Mouse (Mus musculus) intestine, postnatal 0 days (tissue): ENCODE results near the gene Olfr906. TPM values are rescaled to one million over a fixed set of nuclear protein-coding genes. Genes with fewer than 3 reads are reported as not detected.

Source experiments
- ATAC-seq: fragments of 200-750 bp; cut with Nextera tagmentation; 2 replicates; pipeline ENCODE4 v1.8.0; 2017; ENCODE audit warnings: mild to moderate bottlenecking, moderate TSS enrichment, moderate library complexity
- H3K27ac ChIP-seq: fragments of 300-500 bp; sonication (generic); 2 replicates; pipeline ENCODE4 v1.5.1; 2014; ENCODE audit warnings: mild to moderate bottlenecking, low read depth, low read length, moderate library complexity
- H3K27me3 ChIP-seq: fragments of 300-500 bp; sonication (generic); replicated peaks from 2 replicates; pipeline ENCODE4 v1.6.1; 2014; ENCODE audit warnings: low read length, mixed read lengths; ENCODE audit not compliant: control insufficient read depth, insufficient read depth
- H3K36me3 ChIP-seq: fragments of 300-500 bp; sonication (generic); 2 replicates; pipeline ENCODE4 v1.6.1; 2014; ENCODE audit warnings: mild to moderate bottlenecking, moderate library complexity; ENCODE audit not compliant: control insufficient read depth, insufficient read depth
- H3K4me1 ChIP-seq: fragments of 300-500 bp; sonication (generic); replicated peaks from 2 replicates; pipeline ENCODE4 v1.6.1; 2014; ENCODE audit warnings: antibody characterized with exemption, low read length, mixed read lengths; ENCODE audit not compliant: control insufficient read depth, insufficient read depth
- H3K4me2 ChIP-seq: fragments of 300-500 bp; sonication (generic); replicated peaks from 2 replicates; pipeline ENCODE4 v1.6.1; 2014; ENCODE audit warnings: low read depth, mild to moderate bottlenecking, moderate library complexity
- H3K4me3 ChIP-seq: fragments of 300-500 bp; sonication (generic); 2 replicates; pipeline ENCODE4 v1.5.1; 2014; ENCODE audit warnings: low read depth, low read length
- H3K9ac ChIP-seq: fragments of 300-500 bp; sonication (generic); 2 replicates; pipeline ENCODE4 v1.6.1; 2014; ENCODE audit warnings: mild to moderate bottlenecking, low read depth, low read length
- H3K9me3 ChIP-seq: fragments of 300-500 bp; sonication (generic); 2 replicates; pipeline ENCODE4 v1.6.1; 2016; ENCODE audit warnings: mixed run types; ENCODE audit not compliant: control insufficient read depth
- CTCF ChIP-seq: sonication (generic); IDR thresholded peaks from 2 replicates; pipeline ENCODE4 v1.5.1; 2016; ENCODE audit warnings: low read depth, mild to moderate bottlenecking, control low read depth, antibody characterized with exemption, moderate library complexity
- WGBS: fragments of 180-500 bp; shearing (Covaris S2); extraction: QIAGEN DNeasy Blood & Tissue Kit; methylation state at CpG from one replicate; pipeline ENCODE4 v1.1.7; 2014; 5-methylcytosine and 5-hydroxymethylcytosine counted together
- polyA plus RNA-seq: library from polyadenylated mRNA; unstranded; fragments of >200 nt; fragmentation: Nextera tagmentation; extraction: Ambion mirVana; gene quantifications from 2 replicates; pipeline ENCODE4 v1.2.1, GENCODE M21; 2015

Olfr906 gene
- polyA plus RNA-seq = not detected in 2 replicates

DNA sequence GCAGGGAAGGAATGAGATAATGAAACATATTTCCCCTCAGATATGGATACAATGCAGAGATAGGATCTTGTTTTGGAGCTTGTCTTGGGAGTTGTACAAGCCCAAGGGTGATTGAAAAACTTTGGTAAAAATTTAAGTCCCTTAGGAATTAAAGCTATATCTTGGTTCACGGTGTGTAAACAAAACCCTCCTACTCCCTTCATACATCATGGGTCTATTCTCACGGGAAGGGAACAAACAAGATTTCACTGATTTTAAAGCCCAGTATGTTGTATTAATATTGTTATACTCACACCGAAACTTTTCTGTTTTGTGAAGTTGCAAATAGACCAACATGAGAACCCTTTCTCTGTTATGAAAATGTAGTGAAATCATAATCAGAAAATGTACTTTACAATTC, at the start of gene Olfr906:
TSS of gene Olfr906 (plus strand) at position 301 of the 400 bp plus-strand sequence.
- no peak within 1 kb of the TSS for H3K27ac ChIP-seq
- H3K4me3 ChIP-seq = no peak within 1 kb of the TSS
- no peak for ATAC-seq
- H3K9ac ChIP-seq = no peak within 1 kb of the TSS
- H3K36me3 ChIP-seq = no peaks in the 10 kb centered on the region
- no peak for TF ChIP-seq CTCF
- no peaks in the 10 kb centered on the region for H3K27me3 ChIP-seq
- H3K9me3 ChIP-seq = no peaks in the 10 kb centered on the region
- H3K4me1 ChIP-seq = no peaks in the 10 kb centered on the region
- 73% methylated on average over 3 of the region's 3 CpGs for WGBS
- H3K4me2 ChIP-seq = no peak within 1 kb of the TSS

DNA sequence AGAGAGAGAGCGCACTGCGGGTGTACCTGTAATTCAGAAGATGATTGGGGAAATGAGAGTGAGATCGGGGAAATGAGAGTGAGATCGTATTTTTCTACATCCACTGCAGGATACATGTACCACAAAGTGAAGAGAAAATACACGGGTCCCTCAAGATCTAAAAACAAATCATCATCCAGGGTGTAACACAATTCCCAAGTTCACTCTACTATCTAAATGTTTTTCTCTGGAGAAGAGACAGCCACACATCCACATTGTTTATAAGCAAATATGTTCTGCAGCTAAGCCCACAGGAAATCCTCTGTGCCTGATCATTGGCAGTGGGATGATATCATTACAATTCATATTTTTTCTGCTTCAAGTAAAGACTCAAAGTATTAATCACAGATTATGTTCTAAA, 39.5 kb upstream of the Olfr906 start, which contains the start of gene Olfr902:
TSS of gene Olfr902 (plus strand) at position 301 of the 400 bp plus-strand sequence.
- H3K4me1 ChIP-seq = no peaks in the 10 kb centered on the region
- no peak within 1 kb of the TSS for H3K9ac ChIP-seq
- no peak within 1 kb of the TSS for H3K27ac ChIP-seq
- H3K36me3 ChIP-seq = no peaks in the 10 kb centered on the region
- WGBS = 83% methylated on average over 5 of the region's 5 CpGs
- H3K4me3 ChIP-seq = no peak within 1 kb of the TSS
- no peak for ATAC-seq
- H3K4me2 ChIP-seq = no peak within 1 kb of the TSS
- no peak for TF ChIP-seq CTCF
- H3K27me3 ChIP-seq = no peaks in the 10 kb centered on the region
- no peaks in the 10 kb centered on the region for H3K9me3 ChIP-seq

DNA sequence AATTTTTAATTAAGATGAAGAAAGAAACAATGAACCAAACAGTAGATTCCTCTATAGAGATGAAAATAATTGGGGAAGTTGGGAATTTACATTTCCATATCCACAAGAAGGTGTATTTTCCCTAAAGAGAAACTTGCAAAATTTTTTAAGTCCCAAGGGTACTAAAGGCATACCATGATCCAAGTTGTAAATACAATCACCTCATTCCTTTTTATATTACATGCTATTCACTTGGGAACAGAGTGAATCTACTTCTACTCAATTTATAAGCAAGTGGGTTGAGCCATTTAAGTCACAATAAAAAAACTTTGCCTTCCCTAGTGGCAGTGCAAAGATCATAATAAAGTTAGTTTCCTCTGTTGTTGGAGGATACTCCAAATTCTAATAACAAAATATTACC, 24.0 kb upstream of the Olfr906 start, which contains the start of gene Olfr904:
TSS of gene Olfr904 (plus strand) at position 301 of the 400 bp plus-strand sequence.
- H3K4me1 ChIP-seq = no peaks in the 10 kb centered on the region
- no peak within 1 kb of the TSS for H3K27ac ChIP-seq
- no peaks in the 10 kb centered on the region for H3K27me3 ChIP-seq
- H3K9ac ChIP-seq = no peak within 1 kb of the TSS
- H3K9me3 ChIP-seq = no peaks in the 10 kb centered on the region
- TF ChIP-seq CTCF = no peak
- no peak for ATAC-seq
- H3K36me3 ChIP-seq = no peaks in the 10 kb centered on the region
- H3K4me3 ChIP-seq = no peak within 1 kb of the TSS
- H3K4me2 ChIP-seq = no peak within 1 kb of the TSS

DNA sequence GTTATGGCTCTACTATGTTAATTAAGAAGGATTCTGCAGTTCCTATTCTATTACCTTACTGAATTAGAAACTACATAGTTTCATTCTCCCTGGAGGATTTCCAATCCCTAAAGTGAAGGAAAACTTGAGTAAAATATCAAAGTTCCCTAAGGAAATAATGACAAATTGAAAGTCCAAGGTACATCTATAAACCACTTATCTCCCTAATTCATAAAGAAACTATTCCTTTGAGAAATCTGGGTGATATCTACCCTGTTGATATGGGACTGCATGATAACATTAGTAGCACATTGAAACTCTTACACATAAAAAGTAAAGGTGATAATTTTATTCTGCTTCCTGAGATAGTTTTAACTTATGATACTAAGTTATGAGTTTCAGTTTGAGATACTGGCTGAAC, 16.1 kb upstream of the Olfr906 start, which contains the start of gene Olfr905:
TSS of gene Olfr905 (plus strand) at position 301 of the 400 bp plus-strand sequence.
- ATAC-seq = no peak
- Histone ChIP-seq H3K9ac (no peak within 1 kb of the TSS), H3K4me1 (no peaks in the 10 kb centered on the region), H3K9me3 (no peaks in the 10 kb centered on the region), H3K36me3 (no peaks in the 10 kb centered on the region), H3K27ac (no peak within 1 kb of the TSS), H3K4me2 (no peak within 1 kb of the TSS), H3K4me3 (no peak within 1 kb of the TSS), H3K27me3 (no peaks in the 10 kb centered on the region)
- TF ChIP-seq CTCF = no peak

DNA sequence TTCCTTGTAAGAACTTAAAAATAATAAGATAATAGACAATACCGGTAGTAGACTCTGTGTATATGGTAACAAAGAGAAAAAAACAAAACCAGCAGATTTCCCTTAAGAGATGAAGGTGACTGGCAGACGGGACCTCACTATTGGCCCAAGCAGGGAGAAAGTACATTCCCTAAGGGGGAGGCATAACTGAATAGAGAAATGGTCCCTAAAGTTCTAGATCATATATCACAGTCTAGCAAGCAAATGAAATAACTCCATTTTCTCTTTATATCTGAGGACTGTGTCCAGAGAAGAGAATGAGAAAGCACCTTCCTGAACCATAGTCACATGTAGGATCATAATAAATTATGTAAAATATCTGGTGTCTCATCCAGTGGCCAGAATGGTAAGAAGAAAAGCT, 8.6 kb downstream of the Olfr906 start, which contains the start of gene Olfr907:
TSS of gene Olfr907 (plus strand) at position 301 of the 400 bp plus-strand sequence.
- H3K27ac ChIP-seq = no peak within 1 kb of the TSS
- no peak within 1 kb of the TSS for H3K4me2 ChIP-seq
- H3K4me1 ChIP-seq = no peaks in the 10 kb centered on the region
- no peak for TF ChIP-seq CTCF
- no peak for ATAC-seq
- H3K27me3 ChIP-seq = no peaks in the 10 kb centered on the region
- no peak within 1 kb of the TSS for H3K4me3 ChIP-seq
- no peaks in the 10 kb centered on the region for H3K9me3 ChIP-seq
- no peak within 1 kb of the TSS for H3K9ac ChIP-seq
- H3K36me3 ChIP-seq = no peaks in the 10 kb centered on the region
- whole genome bisulfite sequencing = 85% methylated on average over 2 of the region's 2 CpGs

DNA sequence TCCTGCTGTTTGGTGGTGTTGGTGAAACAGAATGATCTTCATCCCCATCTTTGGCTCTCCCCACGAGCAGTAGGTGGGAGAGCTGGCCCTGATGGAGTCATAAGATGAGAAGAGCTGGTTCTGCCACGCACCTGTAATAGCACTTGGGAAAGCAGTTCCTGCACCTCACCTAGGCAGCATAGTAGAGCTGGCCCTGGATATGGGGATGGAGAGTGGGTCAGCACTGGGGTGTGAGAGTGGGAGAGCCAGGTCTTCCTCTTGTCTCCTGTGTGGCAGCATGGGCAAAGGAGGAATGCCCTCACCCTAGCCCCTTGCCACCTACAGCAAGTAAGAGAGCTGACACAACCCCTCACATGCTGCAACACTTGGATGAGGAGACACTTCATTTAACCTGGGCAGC, 25.5 kb downstream of the Olfr906 start:
- H3K27ac ChIP-seq = no peak overlapping the region
- ATAC-seq = no peak
- H3K36me3 ChIP-seq = no peaks in the 10 kb centered on the region
- H3K4me1 ChIP-seq = no peaks in the 10 kb centered on the region
- H3K27me3 ChIP-seq = no peaks in the 10 kb centered on the region
- WGBS = 66% methylated on average over 2 of the region's 2 CpGs
- H3K4me2 ChIP-seq = no peak overlapping the region
- no peak overlapping the region for H3K9ac ChIP-seq
- no peak overlapping the region for H3K4me3 ChIP-seq
- no peak for TF ChIP-seq CTCF
- no peaks in the 10 kb centered on the region for H3K9me3 ChIP-seq

DNA sequence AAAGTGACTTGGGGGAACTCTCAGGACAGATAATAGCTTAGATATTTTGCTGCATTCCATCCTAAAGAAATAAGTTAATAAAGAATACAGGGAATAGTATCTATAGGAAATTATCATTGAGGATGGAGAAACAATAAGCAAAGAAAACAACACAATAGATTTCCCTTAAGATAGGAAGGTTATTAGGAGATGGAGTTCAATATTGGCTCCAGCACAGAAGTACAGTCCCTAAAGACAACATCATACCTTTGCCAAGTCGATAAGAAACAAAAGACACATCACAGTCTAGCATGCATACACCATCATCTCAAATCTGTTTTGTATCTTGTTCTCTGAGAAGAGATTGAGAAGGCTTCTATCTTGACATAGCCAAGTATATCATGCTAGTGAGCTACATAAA, 34.4 kb downstream of the Olfr906 start, which contains the start of gene Olfr911-ps1:
TSS of gene Olfr911-ps1 (plus strand) at position 301 of the 400 bp plus-strand sequence.
- ATAC-seq = no peak
- H3K36me3 ChIP-seq = no peaks in the 10 kb centered on the region
- 56% methylated on average over 1 of the region's 1 CpGs for WGBS

More for the DNA sequence above, 34.4 kb downstream of the Olfr906 start, which contains the start of gene Olfr911-ps1:
- no peaks in the 10 kb centered on the region for H3K27me3 ChIP-seq
- H3K4me2 ChIP-seq = no peak within 1 kb of the TSS
- no peaks in the 10 kb centered on the region for H3K4me1 ChIP-seq
- H3K9me3 ChIP-seq = no peaks in the 10 kb centered on the region
- H3K27ac ChIP-seq = no peak within 1 kb of the TSS
- H3K9ac ChIP-seq = no peak within 1 kb of the TSS
- H3K4me3 ChIP-seq = no peak within 1 kb of the TSS
- TF ChIP-seq CTCF = no peak
